Mouse (Mus musculus) granulocyte monocyte progenitor cell, adult 5-6 weeks (primary cell): ENCODE results near the gene Ezh1. TPM values are rescaled to one million over a fixed set of nuclear protein-coding genes. Genes with fewer than 3 reads are reported as not detected.
"Not testable (repeated sequence)": the region's sequence is repeated elsewhere in the genome, so short reads cannot be mapped to it uniquely, and the experiment has no call there.

Experiments
- ATAC-seq: replicated peaks from 2 replicates; pipeline ENCODE4 v1.8.0; 2016; ENCODE audit warnings: mild to moderate bottlenecking, moderate TSS enrichment, inconsistent platforms; ENCODE audit not compliant: poor library complexity, severe bottlenecking
- total RNA-seq, 2 experiments: library from RNA; stranded (forward) in 1 of 2; stranded (reverse) in 1 of 2; fragments of 200-712, 200-1000 nt in 1 of 2; fragments of >200 nt in 1 of 2; fragmentation: Nextera tagmentation in 1 of 2; gene quantifications; 2 replicates each; pipeline ENCODE4 v1.2.3; 2014 to 2017

Gene Ezh1
- total RNA-seq, 2 experiments from 2014 or later: 17.7 to 31.0 TPM

DNA sequence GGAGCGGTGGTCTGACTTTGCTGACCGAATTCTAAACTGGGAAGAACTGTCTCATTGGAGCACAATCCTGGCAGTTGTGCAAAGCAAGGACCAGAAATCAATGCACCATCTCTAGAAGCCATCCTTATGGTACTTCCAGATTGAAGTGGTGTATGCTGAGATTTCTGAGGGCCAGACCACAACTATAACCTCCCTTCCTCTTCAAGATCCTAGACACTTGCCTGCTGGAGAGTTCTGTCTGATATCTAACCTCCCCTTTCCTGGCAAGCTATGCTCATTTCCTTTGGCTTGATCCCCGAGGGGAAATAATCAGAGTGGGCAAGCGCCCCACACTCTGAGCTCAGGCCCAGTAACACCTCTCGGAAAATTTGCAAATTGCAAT, 53.8 kb downstream of the Ezh1 start:
- no peak for ATAC-seq

DNA sequence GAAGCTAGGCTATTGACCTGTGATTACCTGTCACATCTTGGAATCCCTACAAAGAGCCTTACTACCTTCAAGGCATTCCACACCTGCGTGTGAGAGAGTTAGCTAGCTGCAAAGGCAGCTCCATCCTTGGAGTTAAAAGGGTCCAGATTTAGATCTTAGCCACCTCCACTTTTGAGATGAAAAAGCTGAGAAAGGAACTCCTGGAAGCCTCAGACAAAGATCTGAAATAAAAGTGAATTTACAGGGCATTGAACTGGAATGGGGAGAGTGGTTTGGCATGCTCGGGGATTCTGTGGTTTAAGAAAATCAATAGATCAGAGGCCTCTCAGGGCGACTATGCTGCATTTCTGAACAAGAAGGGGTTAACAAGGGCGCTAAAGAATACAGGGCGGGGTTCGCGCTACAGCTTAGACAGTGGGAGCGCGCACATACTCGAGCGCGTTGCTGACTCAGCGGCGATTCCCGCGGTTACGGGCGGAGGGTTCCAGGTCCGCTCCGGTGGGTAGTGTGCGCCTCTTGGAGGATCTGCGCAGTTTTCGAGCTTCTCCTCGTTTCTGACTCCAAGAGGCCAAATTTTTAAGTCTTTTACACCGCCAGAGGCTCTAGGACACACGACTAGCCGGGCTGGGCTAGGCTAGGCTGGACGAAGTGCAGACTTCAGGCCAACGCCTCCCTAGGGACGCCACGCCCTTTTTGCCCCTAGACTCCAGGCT, 54.4 kb downstream of the Ezh1 start:
- ATAC-seq: no peak; the same call in 1 of the 2 replicates

DNA sequence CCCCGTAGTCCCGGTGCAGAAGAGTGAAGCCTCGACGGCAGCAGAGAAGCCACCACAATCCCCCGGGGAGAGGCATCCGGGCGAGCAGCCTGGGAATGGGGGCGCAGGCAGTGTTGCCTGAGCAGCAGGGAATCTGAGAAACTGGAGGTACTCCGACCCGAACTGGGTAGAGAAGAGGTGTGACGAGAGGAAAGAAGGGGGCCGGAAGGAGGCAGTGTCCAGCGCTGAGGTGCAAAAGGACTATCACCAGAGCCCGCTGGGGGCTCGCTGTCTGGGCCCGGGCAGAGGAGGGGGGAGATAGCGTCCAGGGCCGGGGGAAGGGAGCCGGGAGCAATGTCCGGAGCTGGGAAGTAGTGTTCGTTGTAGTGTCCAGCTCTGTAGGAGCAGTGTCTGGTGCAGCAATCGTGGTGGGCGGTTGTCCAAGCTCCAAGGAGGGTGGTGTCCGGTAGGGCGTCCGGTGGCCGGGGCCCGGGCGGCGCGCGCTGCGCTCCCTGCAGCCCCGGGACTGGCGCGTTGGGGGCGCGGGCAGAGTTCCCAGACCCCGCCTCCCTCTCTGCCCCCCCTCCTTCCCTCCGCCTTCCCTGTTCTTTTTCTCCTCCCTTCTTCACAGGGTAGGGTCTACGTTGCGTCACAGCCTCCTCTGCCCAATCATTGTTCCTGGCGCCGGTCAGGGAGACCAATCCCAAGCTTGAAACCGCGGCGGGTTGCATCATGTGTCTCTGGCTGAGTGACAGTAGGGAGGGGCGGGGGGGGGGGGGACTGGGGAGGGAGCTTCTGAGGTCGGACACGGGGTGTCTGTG, 55.3 kb downstream of the Ezh1 start, which contains the start of gene Plekhh3:
Plekhh3 (minus strand) TSS at position 541 of the 800 bp plus-strand sequence.
- ATAC-seq: peak; percentile 74

DNA sequence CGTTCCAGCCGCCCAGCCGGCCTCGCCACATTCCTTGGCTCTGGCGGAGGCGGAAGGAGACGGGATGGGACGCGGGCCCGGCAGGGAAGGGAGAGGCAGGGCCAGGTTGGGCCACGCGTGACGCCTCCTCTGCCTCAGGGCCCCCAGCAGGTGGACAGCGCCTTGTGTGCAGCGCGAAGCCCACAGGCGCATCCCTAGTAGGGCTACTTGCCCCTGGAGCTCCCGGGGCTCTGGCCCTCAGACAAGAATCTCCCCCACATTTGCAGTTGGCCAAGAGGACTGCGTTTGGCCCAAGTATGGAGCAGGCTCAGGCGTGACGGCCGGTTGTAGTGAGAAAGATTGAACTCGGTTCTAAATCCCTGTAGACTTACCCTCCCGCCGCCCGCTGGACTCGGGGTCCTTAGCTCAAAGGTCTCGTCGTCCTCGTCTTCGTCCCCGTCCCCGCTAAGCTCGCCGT, 55.9 kb downstream of the Ezh1 start, which contains the start of gene Cntnap1:
Cntnap1 (plus strand) TSS at position 170 of the 457 bp plus-strand sequence.
- ATAC-seq: no peak

DNA sequence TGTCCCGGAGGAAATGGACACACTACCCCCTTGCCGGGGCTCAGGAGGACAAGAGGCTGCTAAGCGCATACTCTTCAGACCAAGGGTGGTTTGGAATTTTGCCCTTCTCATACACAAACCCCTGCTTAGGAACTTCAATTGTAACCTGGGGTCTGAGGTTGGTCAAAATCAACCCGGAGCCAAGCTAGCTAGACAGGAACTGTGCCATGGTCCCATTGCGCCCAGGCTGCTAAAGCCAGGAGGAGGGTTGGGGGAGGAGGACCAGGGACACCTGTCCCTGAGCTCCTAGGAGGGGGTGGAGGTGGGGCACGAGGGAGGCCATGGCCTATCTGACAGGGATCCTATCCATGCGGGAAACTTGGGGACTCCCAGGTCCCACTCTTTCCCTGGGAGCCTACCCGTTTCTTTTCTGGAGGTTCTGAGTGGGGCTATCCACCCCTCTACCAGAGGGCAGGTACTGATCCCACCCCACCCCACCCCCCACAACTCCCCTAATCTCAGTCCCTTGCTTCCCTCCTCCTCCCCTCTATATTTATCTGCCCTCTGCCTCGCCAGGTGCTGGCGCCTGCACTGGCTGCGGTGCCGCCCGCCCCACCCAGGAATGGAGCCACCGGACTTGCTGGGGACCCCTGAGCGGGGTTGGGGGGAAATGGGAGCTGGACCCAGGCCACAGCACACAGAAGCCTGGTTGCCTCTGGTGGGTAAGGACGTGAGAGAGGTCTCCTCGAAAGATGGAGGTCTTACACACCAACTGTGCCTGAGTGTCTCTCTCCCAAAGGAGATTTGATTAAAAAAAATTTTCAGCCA, 56.8 kb downstream of the Ezh1 start:
- no peak for ATAC-seq

DNA sequence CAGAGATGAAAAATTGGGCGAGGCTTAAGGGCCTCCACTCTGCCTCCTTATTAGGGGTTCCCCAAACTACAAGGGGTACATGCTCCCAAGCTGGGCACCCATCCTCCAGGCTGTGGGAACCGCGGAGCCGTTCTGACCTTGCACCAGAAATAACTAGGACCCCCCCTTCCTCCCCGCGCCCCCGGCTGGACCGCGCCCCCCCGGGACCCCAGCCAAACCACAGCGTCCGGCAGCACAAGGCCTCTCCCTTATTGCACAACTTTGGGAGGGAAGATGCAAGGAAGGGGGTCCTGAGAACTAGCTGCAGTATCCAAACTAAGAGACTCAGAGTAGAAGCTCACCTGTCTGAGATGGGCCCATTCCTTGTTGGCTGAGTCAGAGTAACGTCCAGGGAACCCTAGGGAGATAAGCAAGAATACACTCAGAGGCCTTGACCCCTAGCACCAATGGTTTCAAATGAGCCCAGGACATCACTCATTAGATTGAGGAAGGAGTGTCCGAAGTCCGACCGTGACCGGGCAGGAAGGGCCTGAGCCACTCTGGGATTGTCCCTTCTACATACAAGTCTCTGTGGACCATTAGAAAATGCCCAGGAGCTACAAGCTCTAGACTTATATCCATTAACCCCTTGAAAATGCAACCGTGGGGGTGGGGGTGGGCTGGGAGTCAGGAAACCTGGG, 57.8 kb downstream of the Ezh1 start:
- peak; percentile 7; the same call in 1 of the 2 replicates for ATAC-seq

DNA sequence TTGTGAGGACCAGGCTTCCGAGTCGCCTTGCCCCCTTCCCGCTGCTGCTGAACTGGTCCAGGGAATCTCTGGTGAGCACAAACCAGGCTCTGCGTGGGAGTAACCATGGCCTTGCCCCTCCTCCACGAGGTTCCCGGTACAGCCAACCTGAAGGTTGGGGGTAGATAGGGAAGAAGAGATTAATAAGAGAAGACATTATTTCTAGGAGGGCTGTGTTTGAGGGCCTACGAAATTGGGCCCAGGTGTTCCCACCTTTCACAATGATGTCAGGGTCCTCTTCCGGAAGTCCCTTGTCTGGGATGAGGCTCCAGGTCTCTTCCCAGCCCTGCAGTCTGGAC, 58.3 kb downstream of the Ezh1 start:
- ATAC-seq: no peak

DNA sequence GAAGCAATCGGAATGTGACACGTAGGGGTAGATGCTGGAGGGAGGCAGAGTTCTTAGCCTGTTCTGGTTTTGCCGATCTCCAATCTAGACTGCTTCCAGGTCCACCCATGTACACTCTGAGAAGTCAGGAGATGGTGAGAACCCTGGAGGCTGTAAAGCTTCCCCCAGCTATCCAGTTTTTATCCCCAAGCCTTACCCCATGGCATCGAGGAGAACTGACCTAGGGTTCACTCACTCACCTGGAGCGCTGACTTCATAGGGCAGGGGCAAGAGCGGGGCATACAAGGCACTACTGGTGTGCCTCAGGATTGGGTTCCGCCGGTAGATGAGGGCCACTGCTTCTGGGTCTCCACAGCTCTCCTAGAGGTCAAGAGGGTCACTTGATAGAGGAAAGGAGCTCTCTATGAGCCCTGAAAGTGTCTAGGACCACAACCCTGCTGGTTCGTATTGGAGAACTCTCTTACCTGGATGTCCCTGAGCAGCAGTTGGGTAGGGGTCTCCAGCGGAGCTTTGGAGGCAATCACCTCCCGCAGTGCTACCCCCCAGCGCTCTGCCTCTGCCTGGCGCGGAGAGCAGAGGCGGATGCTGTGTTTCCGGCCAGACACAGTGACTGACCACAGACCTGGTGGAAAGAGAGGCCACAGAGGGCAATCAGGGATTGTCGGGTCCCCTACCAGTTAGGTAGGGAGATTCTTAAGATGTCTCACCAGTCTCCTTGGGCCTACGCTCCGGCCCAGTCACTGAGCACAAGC, 58.9 kb downstream of the Ezh1 start:
- ATAC-seq: no peak

DNA sequence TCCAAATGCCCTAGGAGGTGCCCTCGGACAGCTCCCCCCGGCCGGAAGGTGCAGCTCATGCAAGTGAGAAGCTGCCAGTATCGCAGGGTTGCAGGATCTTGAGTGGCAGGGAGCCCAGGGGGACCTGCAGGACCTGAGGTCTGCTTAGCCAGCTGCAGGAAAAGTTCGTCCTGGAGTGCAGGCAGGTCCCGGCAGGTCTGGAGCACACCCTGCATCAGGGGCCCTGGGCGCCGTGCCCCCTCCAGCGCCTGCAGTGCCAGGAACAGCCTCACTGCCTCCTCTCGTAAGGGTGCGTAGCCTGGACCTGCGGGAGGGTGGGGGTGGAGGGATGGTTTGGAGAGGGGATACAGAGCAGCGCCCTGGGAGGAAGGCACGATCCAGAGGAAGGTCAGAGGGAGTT, 59.9 kb downstream of the Ezh1 start:
- no peak for ATAC-seq

DNA sequence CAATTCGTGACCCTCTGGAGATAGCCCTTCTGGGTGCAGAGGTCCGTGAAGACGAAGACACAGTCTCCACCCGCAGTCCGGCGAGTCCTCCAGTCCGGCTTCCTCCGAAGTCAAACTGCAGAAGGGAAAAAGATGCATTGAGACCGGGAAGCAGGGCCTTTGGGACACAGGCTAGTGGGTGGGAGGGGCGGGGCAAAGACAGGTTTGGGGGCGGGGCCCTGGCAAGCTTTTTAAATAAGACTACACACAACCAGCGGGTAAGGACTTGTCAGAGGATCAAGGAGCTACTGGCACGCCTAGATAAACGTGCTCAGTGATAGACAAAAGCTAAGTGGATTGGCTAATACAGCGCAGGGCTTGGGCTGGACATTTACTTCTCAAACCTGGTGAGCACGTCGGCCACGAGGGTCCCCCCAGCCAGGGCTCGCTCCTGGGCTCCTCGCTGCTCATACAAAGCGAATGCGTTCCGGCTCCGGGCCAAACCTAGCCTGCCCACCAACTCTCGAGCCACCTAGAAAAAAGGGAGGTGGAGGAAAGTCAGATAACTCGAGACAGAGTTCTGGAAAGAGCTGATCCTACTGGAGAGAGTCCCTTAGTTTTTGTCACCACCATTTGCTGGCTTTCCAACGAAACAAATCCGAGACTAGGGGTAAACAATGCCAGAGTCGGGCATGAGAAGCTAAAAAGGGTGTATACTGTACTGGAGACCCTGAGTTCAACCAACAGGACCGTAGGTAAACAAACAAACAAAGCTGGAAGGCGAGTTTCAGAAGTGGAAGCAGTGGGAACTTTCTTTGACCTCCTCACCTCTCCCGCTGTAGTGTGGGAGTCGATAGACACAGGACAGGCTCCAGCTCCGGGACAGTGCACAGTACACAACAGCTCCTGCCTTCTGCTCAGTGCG, 61.3 kb downstream of the Ezh1 start:
- no peak for ATAC-seq

DNA sequence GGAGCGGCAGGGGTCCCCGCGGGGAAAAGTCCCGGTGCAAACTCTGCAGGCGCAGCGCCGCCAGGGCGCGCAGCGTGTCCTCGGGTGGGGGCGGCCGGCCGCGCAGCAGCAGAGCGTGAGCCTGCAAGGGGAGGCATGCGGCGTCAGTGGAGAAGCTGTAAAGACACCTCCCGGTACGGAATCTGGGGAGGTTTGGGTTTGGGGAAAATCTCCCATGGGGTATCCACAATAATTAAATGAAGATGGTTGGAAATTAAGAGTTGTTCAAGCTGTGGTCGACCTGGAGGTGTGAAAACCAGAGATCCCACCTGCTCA, 62.0 kb downstream of the Ezh1 start:
- no peak for ATAC-seq

DNA sequence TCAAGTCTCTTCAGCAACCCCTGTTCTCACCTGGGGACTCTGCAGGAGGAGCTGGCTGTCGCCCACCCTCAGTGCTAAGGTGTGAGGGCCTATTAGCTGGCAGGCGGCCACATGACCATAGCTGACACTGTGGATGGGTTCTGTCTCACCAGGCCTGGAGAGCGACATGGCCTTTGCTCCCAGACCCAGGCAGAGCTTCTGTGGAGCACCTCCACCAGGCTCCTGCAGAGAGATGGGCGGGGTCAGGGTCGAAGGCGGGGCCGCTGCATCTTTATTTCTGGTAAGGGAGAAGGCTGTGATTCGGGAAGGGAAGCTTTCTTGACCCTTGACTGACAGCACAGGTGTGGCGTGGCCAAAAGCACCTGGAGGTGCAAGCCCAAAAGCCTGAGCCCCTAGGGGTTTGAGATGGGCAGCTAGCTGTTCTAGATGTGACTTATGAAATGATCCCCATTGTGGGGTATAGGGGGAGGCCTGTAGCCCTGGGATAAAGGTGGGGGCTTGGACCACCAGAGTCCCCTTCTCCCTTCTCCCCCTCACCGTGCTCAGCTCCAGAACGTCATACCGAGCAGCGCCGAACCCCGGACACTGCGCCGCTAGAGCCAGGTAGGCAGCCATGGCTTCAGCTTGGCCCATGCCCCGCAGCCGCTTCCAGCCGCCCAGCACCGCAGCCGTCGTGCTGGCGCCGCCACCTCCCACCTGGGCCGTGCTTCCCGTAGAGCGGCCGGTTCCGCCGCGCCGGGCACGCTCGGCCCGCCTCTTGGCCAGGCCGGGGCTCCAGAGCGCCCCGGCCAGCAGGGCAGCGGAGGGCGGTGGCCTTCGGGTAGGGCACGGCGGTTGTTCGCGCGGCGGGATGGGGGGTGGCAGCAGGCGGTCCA, 62.5 kb downstream of the Ezh1 start:
- no peak for ATAC-seq

DNA sequence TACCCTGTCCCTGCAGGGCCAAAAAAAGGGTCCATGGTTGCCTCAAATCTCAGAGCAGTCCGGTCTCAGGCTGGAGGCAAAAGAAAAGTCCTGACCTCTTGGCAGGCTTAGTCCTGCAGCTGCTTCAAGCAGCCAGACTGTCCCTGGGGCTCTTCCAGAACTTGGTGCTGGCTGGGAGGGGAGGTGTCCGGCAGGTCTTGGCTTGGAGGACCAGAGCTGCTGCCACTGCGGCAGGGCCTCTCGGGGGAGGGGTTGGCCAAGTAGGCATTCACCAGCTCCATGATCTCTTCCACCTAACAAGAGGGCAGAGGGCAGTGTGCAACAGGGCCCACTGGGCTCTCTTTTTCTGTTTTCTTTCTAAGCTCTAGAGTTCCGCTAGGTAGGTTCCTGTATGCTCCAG, 63.5 kb downstream of the Ezh1 start:
- no peak for ATAC-seq

DNA sequence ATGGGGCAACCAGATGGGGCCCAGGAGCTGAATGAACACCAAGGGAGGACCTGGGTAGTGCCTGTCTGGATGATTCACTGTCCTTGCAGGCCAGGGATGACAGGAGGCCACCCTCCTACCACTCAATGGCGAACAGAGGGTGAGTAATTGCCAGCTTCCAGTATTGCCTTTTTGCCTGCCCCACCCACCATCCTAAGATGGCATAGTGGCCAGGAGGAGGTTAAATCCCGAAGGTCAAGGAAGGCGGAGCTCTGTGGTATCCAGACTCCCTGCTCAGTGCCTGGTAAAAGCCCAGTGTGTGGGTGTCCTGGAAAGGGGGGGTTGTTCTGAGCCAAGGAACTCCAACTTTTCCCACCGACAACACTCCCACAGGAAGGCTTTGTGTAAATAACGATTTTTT, 64.0 kb downstream of the Ezh1 start:
- ATAC-seq: no peak

DNA sequence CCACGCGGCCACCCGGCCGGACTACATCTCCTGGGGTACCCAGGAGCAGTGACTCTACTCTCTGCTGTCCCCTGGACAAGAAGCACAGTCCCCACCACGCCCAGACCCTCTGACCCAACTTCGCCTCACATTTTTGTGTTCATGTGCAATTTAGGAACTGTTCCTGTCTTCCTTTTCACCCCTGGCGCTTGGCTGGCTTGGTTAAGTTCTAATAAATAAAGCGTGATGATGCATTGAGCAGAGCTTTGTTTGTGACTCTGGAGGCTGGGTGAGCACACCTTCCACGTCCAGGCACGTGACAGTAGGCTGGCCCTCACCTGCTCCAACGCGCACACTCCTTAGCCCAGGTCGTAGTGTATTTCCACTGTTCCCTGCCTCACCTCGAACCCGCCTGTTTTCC, 64.7 kb downstream of the Ezh1 start:
- ATAC-seq: no peak

DNA sequence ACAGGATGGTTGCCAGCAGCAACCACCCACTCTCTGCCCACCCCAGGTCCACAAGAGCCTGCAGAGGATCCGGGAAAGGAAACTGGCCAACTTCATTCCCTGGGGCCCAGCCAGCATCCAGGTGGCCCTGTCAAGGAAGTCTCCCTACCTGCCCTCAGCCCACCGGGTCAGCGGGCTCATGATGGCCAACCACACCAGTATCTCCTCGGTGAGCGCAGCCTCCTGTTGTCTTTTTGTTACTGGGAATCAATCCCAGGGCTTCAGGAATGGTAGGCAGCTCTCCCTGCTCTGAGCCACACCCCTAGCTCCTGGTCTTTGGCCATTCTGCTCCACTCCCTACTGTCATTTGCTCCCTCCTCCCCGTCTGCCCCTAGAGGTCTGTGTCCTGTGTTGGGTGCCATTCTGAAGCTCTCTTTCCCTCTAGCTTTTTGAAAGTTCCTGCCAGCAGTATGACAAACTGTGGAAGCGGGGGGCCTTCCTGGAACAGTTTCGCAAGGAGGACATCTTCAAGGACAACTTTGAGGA, 65.2 kb downstream of the Ezh1 start:
- not testable (repeated sequence) for ATAC-seq

DNA sequence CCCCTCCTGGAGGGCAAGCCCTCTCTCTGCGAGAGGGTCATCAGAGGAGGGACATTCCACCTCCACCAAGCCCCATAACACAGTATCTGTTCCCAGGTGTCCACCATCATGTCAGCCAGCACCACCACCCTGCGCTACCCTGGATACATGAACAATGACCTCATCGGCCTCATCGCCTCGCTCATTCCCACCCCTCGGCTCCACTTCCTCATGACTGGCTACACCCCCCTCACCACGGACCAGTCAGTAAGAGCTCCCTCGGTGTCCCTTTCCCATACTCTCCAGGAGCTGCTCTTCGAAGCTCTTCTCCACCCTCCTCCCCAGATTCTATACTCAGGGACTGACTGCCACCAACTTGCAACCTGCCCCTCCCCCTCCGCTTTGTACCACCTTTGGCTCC, 66.1 kb downstream of the Ezh1 start:
- ATAC-seq: peak; percentile 23; the same call in 1 of the 2 replicates
